Mouse (Mus musculus): ENCODE measurements around the gene Fgfr2. TPM values are rescaled to one million over a fixed set of nuclear protein-coding genes. Genes with fewer than 3 reads are reported as not detected.
A peak's percentile ranks its signal among the peaks of the same experiment; 100 is the strongest.

The Fgfr2 gene
- total RNA-seq, 1 experiment from 2014 or later = not detected

GRCm38 (mm10) chr7:131582178-131582577 lies 1541.0 kb downstream of the Fgfr2 start:
- no peak for ATAC-seq (replicated peaks in 1 of 2; ENCODE audit: insufficient read depth in 1 of 2, low FRiP score in 2 of 2, low TSS enrichment in 1 of 2, low read depth in 1 of 2, poor library complexity in 2 of 2, severe bottlenecking in 2 of 2)

- no peak for ATAC-seq (replicated peaks in 1 of 2; ENCODE audit: insufficient read depth in 1 of 2, low FRiP score in 2 of 2, low TSS enrichment in 1 of 2, low read depth in 1 of 2, poor library complexity in 2 of 2, severe bottlenecking in 2 of 2)
Observed at GRCm38 (mm10) chr7:131575246-131575645, 1547.9 kb downstream of the Fgfr2 start.

GRCm38 (mm10) chr7:131560697-131561042 lies 1562.5 kb downstream of the Fgfr2 start:
- ATAC-seq (replicated peaks in 1 of 2; ENCODE audit: insufficient read depth in 1 of 2, low FRiP score in 2 of 2, low TSS enrichment in 1 of 2, low read depth in 1 of 2, poor library complexity in 2 of 2, severe bottlenecking in 2 of 2) = peak in 1 of 2 experiments; percentile 5; a peak in 1 of 4 replicates

GRCm38 (mm10) chr7:131559986-131560696 lies 1563.0 kb downstream of the Fgfr2 start, which contains the start of gene Bub3:
Bub3 (plus strand) TSS chr7:131560222.
- peak; percentile 91 to 92 for ATAC-seq (replicated peaks in 1 of 2; ENCODE audit: insufficient read depth in 1 of 2, low FRiP score in 2 of 2, low TSS enrichment in 1 of 2, low read depth in 1 of 2, poor library complexity in 2 of 2, severe bottlenecking in 2 of 2)

GRCm38 (mm10) chr7:131557751-131558150 lies 1565.4 kb downstream of the Fgfr2 start:
- no peak for ATAC-seq (replicated peaks in 1 of 2; ENCODE audit: insufficient read depth in 1 of 2, low FRiP score in 2 of 2, low TSS enrichment in 1 of 2, low read depth in 1 of 2, poor library complexity in 2 of 2, severe bottlenecking in 2 of 2)

- no peak for ATAC-seq (replicated peaks in 1 of 2; ENCODE audit: insufficient read depth in 1 of 2, low FRiP score in 2 of 2, low TSS enrichment in 1 of 2, low read depth in 1 of 2, poor library complexity in 2 of 2, severe bottlenecking in 2 of 2)
Observed at GRCm38 (mm10) chr7:131556541-131557271, 1566.4 kb downstream of the Fgfr2 start.

GRCm38 (mm10) chr7:131556116-131556515 lies 1567.0 kb downstream of the Fgfr2 start:
- no peak for ATAC-seq (replicated peaks in 1 of 2; ENCODE audit: insufficient read depth in 1 of 2, low FRiP score in 2 of 2, low TSS enrichment in 1 of 2, low read depth in 1 of 2, poor library complexity in 2 of 2, severe bottlenecking in 2 of 2)

- no peak for ATAC-seq (replicated peaks in 1 of 2; ENCODE audit: insufficient read depth in 1 of 2, low FRiP score in 2 of 2, low TSS enrichment in 1 of 2, low read depth in 1 of 2, poor library complexity in 2 of 2, severe bottlenecking in 2 of 2)
Observed at GRCm38 (mm10) chr7:131555301-131556081, 1567.7 kb downstream of the Fgfr2 start.

- no peak for ATAC-seq (replicated peaks in 1 of 2; ENCODE audit: insufficient read depth in 1 of 2, low FRiP score in 2 of 2, low TSS enrichment in 1 of 2, low read depth in 1 of 2, poor library complexity in 2 of 2, severe bottlenecking in 2 of 2)
Observed at GRCm38 (mm10) chr7:131554341-131555180, 1568.6 kb downstream of the Fgfr2 start.

GRCm38 (mm10) chr7:131553771-131554175 lies 1569.4 kb downstream of the Fgfr2 start:
- ATAC-seq (replicated peaks in 1 of 2; ENCODE audit: insufficient read depth in 1 of 2, low FRiP score in 2 of 2, low TSS enrichment in 1 of 2, low read depth in 1 of 2, poor library complexity in 2 of 2, severe bottlenecking in 2 of 2) = peak in 1 of 2 experiments; percentile 43; a peak in 1 of 4 replicates

- ATAC-seq (replicated peaks in 1 of 2; ENCODE audit: insufficient read depth in 1 of 2, low FRiP score in 2 of 2, low TSS enrichment in 1 of 2, low read depth in 1 of 2, poor library complexity in 2 of 2, severe bottlenecking in 2 of 2) = no peak
Observed at GRCm38 (mm10) chr7:131552781-131553180, 1570.4 kb downstream of the Fgfr2 start.

- ATAC-seq (replicated peaks in 1 of 2; ENCODE audit: insufficient read depth in 1 of 2, low FRiP score in 2 of 2, low TSS enrichment in 1 of 2, low read depth in 1 of 2, poor library complexity in 2 of 2, severe bottlenecking in 2 of 2) = no peak
Observed at GRCm38 (mm10) chr7:131551931-131552741, 1571.0 kb downstream of the Fgfr2 start.

GRCm38 (mm10) chr7:131551471-131551870 lies 1571.7 kb downstream of the Fgfr2 start:
- ATAC-seq (replicated peaks in 1 of 2; ENCODE audit: insufficient read depth in 1 of 2, low FRiP score in 2 of 2, low TSS enrichment in 1 of 2, low read depth in 1 of 2, poor library complexity in 2 of 2, severe bottlenecking in 2 of 2) = no peak

- ATAC-seq (replicated peaks in 1 of 2; ENCODE audit: insufficient read depth in 1 of 2, low FRiP score in 2 of 2, low TSS enrichment in 1 of 2, low read depth in 1 of 2, poor library complexity in 2 of 2, severe bottlenecking in 2 of 2) = no peak
Observed at GRCm38 (mm10) chr7:131548473-131548872, 1574.7 kb downstream of the Fgfr2 start, which contains the start of gene Hmx2. Hmx2 (plus strand) TSS chr7:131548773.

GRCm38 (mm10) chr7:131547481-131547880 lies 1575.7 kb downstream of the Fgfr2 start:
- ATAC-seq (replicated peaks in 1 of 2; ENCODE audit: insufficient read depth in 1 of 2, low FRiP score in 2 of 2, low TSS enrichment in 1 of 2, low read depth in 1 of 2, poor library complexity in 2 of 2, severe bottlenecking in 2 of 2) = no peak

- no peak for ATAC-seq (replicated peaks in 1 of 2; ENCODE audit: insufficient read depth in 1 of 2, low FRiP score in 2 of 2, low TSS enrichment in 1 of 2, low read depth in 1 of 2, poor library complexity in 2 of 2, severe bottlenecking in 2 of 2)
Observed at GRCm38 (mm10) chr7:131546423-131546822, 1576.7 kb downstream of the Fgfr2 start.

All from hematopoietic stem cell, adult 5-6 weeks (primary cell).